Comparison of ENCODE assay signal across 25 mouse cellular contexts in genomic region chr8:91209658-91210057, GRCm38 (mm10). TPM values are rescaled to one million over a fixed set of nuclear protein-coding genes. Genes with fewer than 3 reads are reported as not detected.
DNase-seq lines count a peak whose midpoint lies in the region; ATAC-seq and TF ChIP-seq lines count a peak whose summit lies in the region.
"Had no signal": no experiment of that assay in that cellular context is flagged by ENCODE, and none has a peak within 500 bp of the region (broad histone marks: within the 10 kb centered on the region; RNA-seq: fewer than 3 reads in every experiment).

No protein-coding gene starts in this region.

- ATAC-seq in lung, embryonic 15.5 days (ENCODE audit: borderline replicate concordance, extremely low read depth, low FRiP score, low TSS enrichment) = no peak
- ATAC-seq in lung, postnatal 0 days = peak; percentile 71; the same call in 1 of the 2 replicates
- ATAC-seq: activated CD4-positive, CD25-positive, alpha-beta regulatory T cell, adult 4 months; CD4-positive, CD25-positive, alpha-beta regulatory T cell, adult 4 months; forebrain, embryonic 13.5 days; Patski had no signal

- H3K9ac ChIP-seq in lung, embryonic 15.5 days = no peak overlapping the region
- no peak overlapping the region for H3K9ac ChIP-seq in lung, postnatal 0 days (replicated peaks; ENCODE audit: low read depth)
- H3K9ac ChIP-seq: embryonic facial prominence, embryonic 12.5 days; forebrain, embryonic 13.5 days had no signal

- TF ChIP-seq POLR2A in lung, adult 2 months (IDR thresholded peaks at IDR 0.05; ENCODE audit: borderline replicate concordance, extremely low read depth, low read depth, low read length) = no peak

- H3K27ac ChIP-seq in lung, embryonic 15.5 days = peak overlapping the region; percentile 76
- peak overlapping the region; percentile 72 for H3K27ac ChIP-seq in lung, postnatal 0 days (ENCODE audit: low read length)
- H3K27ac ChIP-seq: embryonic facial prominence, embryonic 10.5 days; embryonic facial prominence, embryonic 12.5 days; forebrain, embryonic 13.5 days had no signal

- peak; percentile 74 for TF ChIP-seq EP300 in lung, postnatal 0 days (IDR thresholded peaks at IDR 0.05)

- no peaks in the 10 kb centered on the region for H3K9me3 ChIP-seq in lung, embryonic 15.5 days
- H3K9me3 ChIP-seq in lung, postnatal 0 days (ENCODE audit: low read length) = no peaks in the 10 kb centered on the region
- H3K9me3 ChIP-seq: embryonic facial prominence, embryonic 10.5 days; embryonic facial prominence, embryonic 12.5 days; forebrain, embryonic 13.5 days; G1E had no signal

- peak; percentile 44 for DNase-seq in heart, adult 11 months
- DNase-seq in heart, postnatal 4 days = no peak
- DNase-seq in lung, postnatal 10 days = no peak
- peak; percentile 84 for DNase-seq in lung, postnatal 0 days (ENCODE audit: low spot score)
- DNase-seq in lung, adult 2 months = no peak
- DNase-seq in lung, postnatal 25 days (ENCODE audit: low spot score) = peak; percentile 31
- DNase-seq in thymus, postnatal 4 days = no peak
- DNase-seq: adrenal gland, adult 8-10 months; adrenal gland, postnatal 14 days; adrenal gland, postnatal 36 days; B cell, adult 2 months; cerebellum, adult 11-12 months; cerebellum, adult 2 months; cerebellum, adult 9-10 months; cerebellum, postnatal 10 days; cerebellum, postnatal 25 days had no signal

- no peaks in the 10 kb centered on the region for H3K27me3 ChIP-seq in lung, embryonic 15.5 days
- H3K27me3 ChIP-seq in lung, postnatal 0 days (replicated peaks; ENCODE audit: insufficient read depth, low read length) = no peaks in the 10 kb centered on the region
- H3K27me3 ChIP-seq: CH12.LX; embryonic facial prominence, embryonic 12.5 days; forebrain, embryonic 13.5 days had no signal

- H3K4me3 ChIP-seq in lung, embryonic 15.5 days = no peak overlapping the region
- H3K4me3 ChIP-seq in lung, postnatal 0 days (ENCODE audit: low read depth, low read length) = no peak overlapping the region
- no peak overlapping the region for H3K4me3 ChIP-seq in lung, adult 2 months (replicated peaks; ENCODE audit: extremely low read depth, low read depth, low read length)
- H3K4me3 ChIP-seq: embryonic facial prominence, embryonic 10.5 days; embryonic facial prominence, embryonic 12.5 days; forebrain, embryonic 13.5 days had no signal

- no peak for TF ChIP-seq CTCF in lung, postnatal 0 days (IDR thresholded peaks at IDR 0.05)
- no peak for TF ChIP-seq CTCF in lung, adult 2 months (IDR thresholded peaks at IDR 0.05; ENCODE audit: insufficient read depth, low read length)

- H3K4me1 ChIP-seq in lung, embryonic 15.5 days = no peaks in the 10 kb centered on the region
- H3K4me1 ChIP-seq in lung, postnatal 0 days (ENCODE audit: insufficient read depth, low read depth, low read length) = no peaks in the 10 kb centered on the region
- no peaks in the 10 kb centered on the region for H3K4me1 ChIP-seq in lung, adult 2 months (ENCODE audit: control insufficient read depth, insufficient read depth, low read length)
- H3K4me1 ChIP-seq: embryonic facial prominence, embryonic 10.5 days; embryonic facial prominence, embryonic 12.5 days; forebrain, embryonic 13.5 days had no signal

- no peaks in the 10 kb centered on the region for H3K36me3 ChIP-seq in lung, embryonic 15.5 days
- H3K36me3 ChIP-seq in lung, postnatal 0 days (ENCODE audit: insufficient read depth, low read length) = no peaks in the 10 kb centered on the region
- H3K36me3 ChIP-seq: embryonic facial prominence, embryonic 10.5 days; embryonic facial prominence, embryonic 12.5 days; G1E had no signal

- peak overlapping the region; percentile 0; the same call in 1 of the 2 replicates for H3K4me2 ChIP-seq in lung, embryonic 15.5 days
- H3K4me2 ChIP-seq in lung, postnatal 0 days (replicated peaks; ENCODE audit: low read depth, low read length) = no peak overlapping the region
- H3K4me2 ChIP-seq: embryonic facial prominence, embryonic 12.5 days; forebrain, embryonic 13.5 days had no signal

- 48% methylated on average over 3 of the region's 3 CpGs for WGBS in lung, embryonic 15.5 days
- WGBS in lung, postnatal 0 days = 54% methylated on average over 3 of the region's 3 CpGs
- 63% methylated on average over 3 of the region's 3 CpGs for WGBS in lung, adult 2 months

RNA-seq across cellular contexts. Expression of gene Aktip, which starts 9.9 kb away (rescaled TPM):
- total RNA-seq in heart, postnatal 4 days (2021) = 10 to 100 TPM; 31.3 to 34.0 TPM
- polyA plus RNA-seq in lung, embryonic 15.5 days (2015; fragmentation: Nextera tagmentation; extraction: Ambion mirVana) = 63.2 and 64.7 TPM in 2 replicates
- 65.1 and 65.6 TPM in 2 replicates for polyA plus RNA-seq in lung, postnatal 0 days (2015; fragmentation: Nextera tagmentation; extraction: Ambion mirVana)
- 29.0 and 41.9 TPM in 2 replicates for polyA plus RNA-seq in lung, adult 2 months (2012; rRNA removed)

Comparison
In these comparisons a context has a peak if more than half of its experiments do, and no peak if none do; other contexts are left out.
1. DNase-seq: peak in heart, adult 11 months (single experiment), lung, postnatal 0 days (single experiment) and lung, postnatal 25 days (single experiment); none in heart, postnatal 4 days (single experiment), lung, postnatal 10 days (single experiment), lung, adult 2 months (single experiment) and thymus, postnatal 4 days (single experiment).